Mouse (Mus musculus) kidney, postnatal 36 days (tissue): ENCODE results near the gene Hopx.

Source experiments
- DNase-seq, 2 experiments: peaks; one replicate each; pipeline ENCODE4 v3.0.0; 2021 to 2022; ENCODE audit warnings: mixed read lengths in 2 of 2

The Hopx gene

DNA sequence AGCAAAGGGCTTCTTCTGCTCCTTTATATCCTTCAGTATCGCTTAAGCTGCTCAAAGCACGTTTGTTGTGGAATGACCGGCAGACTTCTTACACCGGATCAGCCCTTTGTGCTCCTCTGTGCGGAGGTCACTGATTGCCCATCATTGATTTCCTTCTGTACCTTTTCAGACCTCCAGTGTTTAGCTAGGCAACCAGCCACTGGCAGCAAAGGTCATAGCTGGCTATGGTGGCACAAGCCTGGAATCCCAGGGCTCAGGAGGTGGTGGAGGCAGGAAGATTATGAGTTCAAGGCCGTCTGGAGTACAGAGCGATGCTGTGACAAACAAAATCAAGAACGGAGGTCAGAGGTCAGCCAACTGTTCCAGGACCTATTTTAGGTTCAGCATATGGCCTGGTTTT, 17.0 kb upstream of the Hopx start:
- peak in 1 of 2 experiments; percentile 23 for DNase-seq

DNA sequence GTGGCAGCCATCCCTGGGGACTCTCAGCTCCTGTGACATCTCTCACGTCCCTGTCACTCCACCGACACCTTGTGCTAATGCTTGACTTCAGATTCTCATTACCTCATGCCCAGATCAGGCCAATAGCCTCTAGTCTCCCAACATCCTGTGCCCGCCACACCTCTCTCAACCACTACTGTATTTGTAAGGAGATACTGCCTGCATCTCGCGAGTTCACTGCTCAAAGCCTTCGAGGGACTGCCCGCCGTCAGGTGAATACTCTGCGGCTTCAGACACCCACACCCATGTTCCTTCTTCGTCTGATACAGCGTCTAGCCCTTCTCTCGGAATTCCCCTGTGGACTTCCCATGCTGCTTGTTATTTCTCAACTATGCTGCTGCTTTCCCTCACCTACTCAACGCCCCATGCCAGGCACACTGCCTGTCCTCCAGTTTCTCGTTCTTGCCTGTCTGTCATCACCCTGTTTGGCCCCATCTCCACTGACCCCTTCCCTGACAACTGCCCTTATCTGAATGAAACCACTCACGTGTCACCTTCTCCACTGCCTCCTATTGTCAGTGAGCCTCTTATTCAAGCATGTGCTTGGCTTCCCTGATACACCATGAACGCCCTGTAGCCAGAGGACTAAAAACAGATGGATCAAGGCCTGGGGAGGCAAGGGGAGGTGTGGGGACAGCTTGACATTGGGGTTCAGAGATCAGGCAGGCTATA, 15.5 kb upstream of the Hopx start:
- no peak for DNase-seq

DNA sequence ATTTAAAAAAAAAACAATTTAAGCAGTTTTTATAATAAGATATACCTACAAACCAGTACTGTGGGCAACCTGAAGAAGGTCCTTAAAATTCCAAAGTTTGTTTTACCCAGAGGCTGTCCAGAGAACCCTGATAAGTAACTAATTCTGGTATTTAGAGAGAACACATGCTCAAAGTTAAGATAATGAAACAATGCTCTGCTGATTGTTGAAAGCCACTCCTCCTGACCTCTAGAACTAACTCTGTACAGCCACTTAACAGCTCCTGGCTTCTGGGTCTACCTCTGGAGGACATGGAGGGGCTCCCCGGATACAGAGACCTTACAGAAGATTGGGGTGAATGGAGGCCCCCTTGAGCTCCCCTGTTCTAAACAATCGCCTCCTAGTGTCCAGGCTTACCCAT, 15.0 kb upstream of the Hopx start:
- DNase-seq = no peak

DNA sequence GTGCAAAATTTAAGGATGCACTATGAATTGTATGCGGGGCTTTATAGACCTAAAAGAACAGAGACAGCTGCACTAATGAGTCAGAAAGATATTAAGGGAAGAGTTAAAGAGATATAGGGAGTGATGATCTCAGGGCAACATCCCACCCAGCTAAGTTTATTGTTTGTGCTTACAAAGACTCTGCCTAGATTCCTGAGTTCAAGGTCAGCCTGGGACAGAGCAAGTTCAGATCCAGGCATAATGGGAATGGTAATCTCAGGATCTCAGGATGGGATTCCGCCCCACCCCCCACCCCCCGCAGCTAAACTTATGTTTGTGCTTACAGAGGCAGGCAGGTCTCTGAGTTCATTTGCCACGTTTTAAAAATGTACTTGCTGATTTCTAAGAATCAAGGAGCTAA, 13.9 kb upstream of the Hopx start:
- DNase-seq = no peak

DNA sequence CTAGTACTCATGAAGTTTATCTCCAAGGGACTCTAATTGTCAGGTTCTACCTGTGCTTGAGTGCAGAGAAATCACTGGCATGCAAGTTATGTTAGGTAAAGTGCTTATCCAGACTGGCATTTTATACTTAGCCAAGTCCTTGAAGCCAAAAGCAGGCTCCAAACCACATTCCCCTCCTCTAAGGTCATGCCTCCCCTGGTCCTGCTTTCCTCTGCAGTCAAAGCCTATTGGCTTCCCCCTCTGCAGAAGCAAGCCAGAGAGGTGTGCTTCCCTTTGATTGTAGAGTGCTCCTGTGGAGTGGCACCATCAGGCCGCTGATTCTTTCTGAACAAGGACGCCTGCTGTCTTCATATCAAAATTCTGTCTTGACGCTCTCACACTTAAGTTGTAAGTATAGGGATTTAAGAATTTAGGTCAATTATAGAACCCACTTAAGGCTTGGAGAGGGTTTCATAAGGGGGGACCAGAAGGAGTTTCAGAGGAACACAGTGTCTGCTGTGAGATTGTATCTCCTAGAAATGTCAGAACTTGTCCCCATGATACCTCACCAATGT, 11.6 kb upstream of the Hopx start:
- no peak for DNase-seq

DNA sequence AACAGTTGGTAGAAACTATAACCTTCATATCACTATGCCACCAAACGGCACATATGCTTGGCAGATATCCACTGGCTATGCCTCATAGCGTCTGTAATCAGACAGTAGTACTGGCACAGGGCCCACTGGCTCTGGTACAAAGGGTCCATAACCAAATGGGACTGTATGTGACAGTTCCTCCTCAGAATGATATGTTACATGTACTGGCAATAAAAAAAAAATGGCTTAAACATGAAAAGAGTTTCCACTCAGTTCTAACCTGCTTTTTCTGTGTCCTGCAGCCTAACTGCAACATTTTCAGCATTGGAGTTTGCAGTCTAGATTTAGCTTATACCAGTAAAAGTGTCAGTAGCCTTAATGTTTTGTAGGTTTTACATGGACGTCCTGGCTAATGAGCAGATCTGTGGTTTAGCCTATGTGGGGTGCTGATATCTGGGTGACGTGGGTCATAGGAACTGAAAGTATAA, 9.9 kb upstream of the Hopx start:
- peak in 1 of 2 experiments; percentile 37 for DNase-seq

DNA sequence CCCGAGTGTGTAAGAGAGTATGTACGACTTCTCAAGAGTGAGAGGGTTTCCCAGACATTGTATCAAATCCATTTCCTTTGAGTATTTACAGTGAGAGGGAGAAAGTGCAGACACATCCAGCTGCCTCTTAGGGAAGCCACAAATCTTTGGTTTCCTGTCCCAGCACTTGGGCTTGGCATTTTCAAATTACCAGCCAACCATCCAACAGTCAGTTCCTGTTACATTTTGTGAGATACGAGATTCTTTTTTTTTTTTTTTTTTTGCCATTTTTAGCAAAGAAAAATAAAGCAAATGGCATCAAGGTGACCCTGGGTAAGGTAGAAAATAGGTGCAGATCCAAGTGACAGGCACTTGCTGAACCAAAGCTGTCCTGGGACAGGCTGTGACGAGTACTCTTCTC, 9.2 kb upstream of the Hopx start:
- no peak for DNase-seq

DNA sequence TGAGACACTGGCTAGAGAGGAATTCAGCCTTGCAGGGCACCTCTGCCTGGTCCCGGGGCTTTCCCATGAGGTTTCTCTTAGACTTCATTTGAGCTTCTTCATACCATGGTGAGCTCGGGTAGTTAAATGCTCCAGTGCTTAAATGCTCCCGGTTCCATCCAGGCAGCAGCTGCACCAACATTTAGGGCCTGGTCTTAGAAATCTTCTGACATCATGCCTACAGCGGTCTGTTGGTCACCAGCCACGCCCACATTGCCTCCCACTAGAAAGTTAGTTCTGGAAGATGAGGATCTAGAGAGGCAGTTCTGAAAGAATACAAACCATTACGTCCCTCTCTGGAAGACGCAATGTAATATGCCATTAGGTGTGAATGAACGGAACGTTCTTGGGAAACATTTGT, 8.7 kb upstream of the Hopx start:
- DNase-seq = no peak

DNA sequence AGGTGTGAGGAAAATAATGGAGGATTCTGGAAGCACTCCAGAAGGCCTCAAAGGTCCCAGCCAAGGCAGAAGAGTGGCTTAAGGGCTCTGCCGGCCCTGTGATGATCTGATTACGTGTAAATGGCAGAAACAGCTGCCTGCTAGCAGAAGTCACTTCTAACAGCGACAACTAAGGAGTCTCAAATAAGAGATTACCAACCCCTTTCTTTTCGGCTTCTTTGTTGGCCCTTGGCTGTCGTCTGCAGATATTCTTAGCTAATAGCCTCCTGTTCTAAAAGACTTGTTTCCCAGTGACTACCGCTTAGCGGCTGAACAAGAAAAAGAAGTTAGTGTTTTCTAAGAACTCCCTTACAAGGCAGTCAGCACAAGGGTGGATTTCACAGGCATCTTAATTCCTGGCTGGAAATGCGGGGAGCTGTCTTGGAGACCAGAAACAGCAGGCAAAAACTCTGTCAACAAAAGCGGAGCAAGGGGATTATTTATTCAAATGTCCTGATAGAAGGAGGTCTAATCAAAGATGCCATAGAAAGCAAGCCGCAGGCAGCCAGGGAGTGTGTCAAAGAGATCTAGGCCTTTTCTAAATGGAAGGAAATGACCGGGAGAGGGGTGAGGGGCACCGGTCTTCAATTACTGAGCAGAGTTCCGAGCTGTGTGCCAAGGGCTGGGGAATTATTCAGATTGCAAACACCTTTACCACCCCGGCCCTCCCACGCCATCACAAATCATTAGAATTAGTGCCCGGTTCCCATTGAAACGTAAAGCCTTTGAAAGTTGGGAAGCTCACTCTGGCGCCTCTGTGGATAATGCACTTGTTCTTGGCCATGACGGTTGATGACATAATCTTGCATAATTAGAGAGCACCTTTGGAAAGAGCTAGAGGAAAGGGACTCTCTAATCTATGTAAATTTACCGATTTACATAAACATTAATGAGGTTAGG, 7.6 kb upstream of the Hopx start:
- no peak for DNase-seq

DNA sequence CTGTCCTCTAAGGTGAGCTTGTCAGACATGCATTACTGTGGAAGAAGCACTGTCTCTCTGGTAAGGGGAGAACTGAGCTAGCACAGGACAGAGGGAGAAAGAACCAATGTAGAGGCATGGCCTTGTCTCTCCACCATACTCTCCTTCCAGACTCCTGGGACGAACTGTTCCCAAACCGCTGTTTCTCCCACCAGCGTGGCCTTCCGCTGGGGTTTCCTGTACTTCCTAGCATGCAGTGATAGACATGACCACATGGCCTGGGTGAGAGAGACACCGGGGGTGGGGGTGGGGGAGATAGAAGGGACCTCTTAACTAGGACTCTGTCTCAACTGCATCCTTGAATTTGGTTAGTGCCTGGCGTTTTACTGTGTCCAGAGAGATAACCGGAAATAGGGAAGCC, 5.8 kb upstream of the Hopx start:
- no peak for DNase-seq

DNA sequence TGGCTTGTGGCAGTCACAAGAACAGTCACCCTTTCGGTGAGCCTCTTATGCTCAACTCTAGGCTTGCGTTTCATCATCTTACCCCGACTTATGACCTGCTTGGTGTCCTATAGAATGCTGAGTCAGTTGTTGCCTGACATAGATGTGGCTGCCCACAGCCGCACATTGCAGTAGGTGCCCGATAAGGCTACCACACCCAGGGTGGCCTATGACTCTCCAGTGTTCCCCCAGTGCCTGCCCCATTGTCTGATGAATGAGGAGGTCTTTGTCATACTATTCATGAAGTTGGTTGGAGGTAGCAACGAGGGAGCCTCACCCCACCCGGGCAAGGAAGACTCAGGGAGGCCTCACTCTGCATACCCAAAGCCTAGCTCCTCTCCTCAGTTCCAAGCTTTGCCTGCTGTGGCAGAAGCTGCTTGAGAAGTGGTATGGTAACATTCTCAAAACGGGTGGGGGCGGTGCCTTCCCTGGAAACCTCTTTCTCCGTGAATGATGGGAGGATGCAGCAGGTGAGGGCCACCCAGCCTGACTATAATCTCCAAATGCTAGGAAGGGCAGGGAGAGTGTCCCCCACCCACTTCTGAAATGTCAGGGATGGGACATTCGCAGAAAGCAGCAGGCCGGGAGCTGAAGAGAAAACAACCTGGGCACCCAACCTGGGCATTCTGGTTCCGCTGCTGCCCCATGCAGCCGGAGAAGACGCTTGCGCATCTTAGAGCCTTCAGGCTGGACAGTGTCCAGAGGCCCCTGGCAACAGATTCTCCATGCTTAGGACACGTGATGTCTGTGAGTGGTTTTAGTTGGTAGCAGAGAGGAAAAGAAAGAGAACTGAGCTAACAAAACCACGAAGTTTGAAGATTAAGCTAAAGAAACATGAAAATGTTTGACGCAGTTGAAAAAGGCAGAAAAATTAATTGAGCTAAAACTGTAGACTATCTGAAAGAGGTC, 4.8 kb upstream of the Hopx start:
- no peak for DNase-seq

DNA sequence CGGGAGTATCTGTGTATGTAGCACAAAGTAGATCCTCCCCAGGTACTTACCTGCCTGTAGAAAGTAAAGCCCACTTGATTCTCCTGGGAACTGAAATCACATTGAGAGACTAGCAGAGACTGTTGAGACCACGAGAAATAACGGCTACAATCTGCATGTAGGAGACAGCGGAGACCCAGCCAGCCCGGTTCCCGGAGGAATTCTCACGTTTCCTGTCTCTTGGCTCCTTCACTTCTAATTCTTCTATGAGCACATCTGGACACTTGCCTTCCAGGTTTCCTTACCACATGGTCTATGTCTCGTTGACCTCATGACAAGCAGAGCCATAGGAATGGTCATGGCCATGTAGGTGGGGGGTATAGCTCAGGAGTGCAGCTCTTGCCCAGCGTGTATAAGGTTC, 811 bp upstream of the Hopx start:
- no peak for DNase-seq

DNA sequence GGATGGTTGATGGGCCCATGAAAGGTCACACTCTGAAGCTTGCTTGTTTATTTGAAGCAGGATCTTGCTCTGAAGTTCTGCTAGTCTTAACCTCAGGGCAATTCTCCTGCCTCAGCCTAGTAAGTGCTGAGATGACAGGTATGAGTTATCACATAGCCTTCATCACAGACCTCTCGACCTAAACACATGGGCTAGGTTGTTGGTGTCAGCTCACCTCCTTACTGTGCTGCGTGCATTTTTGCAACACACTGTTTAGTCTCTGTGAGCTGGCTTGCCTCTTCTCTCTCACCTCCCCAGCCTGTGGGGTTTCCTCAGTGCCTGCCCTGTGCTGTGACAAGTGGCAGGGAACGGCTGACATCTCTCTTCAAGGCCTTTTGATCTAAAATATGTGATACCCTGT, 1.1 kb downstream of the Hopx start:
- no peak for DNase-seq

DNA sequence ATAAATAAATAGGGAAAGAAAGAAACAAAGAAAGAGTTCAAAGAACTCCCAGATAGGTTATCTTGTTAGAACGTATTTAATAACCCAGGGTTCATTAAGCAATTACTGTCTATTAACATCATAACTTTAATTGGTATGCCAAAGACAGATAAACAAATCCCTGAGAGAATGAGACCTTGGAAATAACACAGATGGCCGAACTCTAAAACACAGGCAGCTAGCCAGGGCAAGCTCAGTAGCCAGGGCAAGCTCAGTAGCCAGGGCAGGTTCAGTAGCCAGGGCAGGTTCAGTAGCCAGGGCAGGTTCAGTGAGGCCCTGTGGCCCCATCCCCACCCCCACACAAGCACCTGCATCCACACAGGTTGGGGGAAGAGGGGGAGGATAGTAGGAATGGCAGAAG, 2.9 kb downstream of the Hopx start:
- peak in 1 of 2 experiments; percentile 38 for DNase-seq

DNA sequence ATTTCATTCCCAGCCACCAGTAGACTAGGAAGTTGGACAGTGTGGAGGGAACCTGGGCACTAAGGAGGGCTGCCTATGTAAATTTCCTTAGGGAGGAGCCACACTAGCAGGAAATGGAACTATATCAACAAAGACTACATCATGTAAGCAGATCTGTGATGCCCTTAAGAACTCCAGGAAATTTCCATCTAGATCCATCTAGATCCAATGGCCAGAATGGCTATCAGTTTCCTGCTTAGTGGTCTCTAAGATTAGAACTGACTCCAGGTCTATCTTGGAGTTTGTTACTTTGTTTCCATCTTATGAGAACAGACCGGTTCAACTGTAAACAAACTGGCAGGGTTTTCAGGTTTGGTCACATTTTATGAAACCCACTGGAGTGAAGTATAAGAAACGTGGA, 5.1 kb downstream of the Hopx start:
- no peak for DNase-seq

DNA sequence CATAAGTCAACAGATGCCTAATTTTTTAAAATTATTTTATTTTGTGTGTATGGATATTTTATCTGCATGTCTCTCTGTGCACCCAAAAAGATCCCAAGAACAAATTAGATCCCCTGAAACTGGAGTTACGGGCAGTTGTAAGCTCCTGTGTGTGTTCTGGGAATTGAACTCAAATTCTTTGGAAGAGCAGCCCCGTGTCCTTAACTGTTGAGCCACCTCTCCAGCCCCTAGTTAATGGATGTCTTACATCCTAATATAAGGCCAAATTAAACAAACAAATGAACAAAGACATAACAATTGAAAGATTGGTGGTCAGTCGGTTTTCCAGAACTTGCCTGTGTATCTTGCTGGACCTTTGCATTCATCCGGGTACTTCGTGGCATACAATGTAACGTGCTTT, 6.1 kb downstream of the Hopx start:
- no peak for DNase-seq

DNA sequence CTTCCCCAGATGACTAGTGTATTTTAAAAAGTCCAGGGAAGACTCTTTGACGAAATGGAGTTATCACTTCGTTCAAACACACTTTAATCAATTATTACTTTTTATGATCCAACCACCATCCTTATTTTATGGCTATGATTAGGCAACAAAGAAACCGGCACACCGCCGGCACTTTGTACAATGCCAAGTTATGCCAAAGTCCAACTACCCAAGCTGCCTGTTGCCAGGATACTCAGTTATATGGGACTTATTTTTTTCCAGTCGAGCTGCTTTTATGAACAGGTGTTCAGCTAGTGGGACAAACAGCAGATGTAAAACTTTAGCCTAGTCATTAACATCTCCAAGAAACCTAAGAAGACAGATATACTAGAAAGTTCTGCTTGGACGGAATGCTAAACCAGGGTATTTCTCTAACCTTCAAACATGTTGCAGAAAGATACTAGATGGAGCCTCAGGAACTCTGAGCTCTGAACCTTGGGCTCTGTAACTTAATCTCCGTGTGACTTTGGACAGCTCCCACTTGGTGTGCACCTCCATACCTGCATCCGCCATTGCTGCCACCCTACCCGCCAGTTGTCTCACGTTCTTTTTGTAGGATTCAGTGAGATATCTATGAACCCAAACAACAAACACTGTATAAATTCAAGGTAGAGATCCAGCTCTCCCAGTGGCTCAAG, 7.6 kb downstream of the Hopx start:
- DNase-seq = no peak

DNA sequence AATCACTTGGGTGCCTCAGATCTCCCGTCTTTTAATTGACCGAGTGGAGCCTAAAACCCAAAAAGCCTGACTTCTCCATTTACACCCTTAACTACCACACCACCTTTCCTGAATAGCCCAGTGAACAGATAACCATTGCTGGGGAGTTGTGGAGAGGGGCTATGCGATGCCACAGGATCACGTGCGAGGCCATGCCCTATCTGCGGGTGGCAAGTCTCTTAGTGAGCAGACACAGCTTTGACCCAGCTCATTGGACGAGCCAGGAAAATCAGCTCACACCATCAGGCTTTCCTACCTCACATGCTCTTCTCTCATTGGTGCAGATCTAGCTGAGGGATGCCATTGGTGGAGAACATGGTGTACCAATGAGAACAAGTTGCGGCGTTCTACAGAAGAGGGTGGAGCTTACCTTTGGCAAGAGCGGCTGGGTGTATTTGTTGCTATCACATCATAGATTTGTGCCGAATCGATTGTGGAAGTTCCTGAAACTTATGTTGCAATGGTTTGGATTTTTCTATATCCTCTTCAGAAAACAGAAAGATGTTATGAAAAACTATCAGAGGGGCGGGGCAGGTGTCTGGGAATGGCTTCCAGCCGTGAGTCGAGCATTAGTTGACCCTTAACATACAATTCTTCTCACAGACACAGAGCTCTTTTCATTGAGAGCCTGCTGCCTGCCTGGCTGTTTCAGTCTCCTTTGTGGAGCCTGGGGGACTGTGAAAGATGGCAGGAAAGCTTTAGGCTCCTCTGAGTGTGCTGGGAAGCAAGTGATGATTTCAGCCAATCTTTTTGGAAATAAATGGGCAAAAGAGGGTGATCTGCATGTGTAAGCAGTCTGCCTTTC, 12.2 kb downstream of the Hopx start:
- no peak for DNase-seq

DNA sequence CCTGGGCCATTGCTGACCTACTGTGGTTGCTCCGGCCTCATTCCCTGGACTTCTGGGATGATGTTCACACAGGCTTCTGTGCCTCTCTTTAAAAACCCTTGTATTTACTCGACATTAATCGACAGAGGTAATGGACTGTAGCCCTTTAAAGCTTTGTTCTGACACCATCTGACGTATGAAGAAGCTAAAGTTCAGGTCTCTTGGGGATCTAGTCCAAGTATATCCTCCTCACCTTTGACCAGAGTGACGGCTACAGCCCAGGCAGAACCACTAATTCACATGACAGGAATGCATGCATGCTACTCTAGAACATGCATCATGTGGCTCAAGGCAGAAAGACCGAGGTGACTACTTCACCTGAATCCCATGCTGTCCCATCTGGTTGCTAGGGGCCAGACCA, 14.2 kb downstream of the Hopx start:
- no peak for DNase-seq

DNA sequence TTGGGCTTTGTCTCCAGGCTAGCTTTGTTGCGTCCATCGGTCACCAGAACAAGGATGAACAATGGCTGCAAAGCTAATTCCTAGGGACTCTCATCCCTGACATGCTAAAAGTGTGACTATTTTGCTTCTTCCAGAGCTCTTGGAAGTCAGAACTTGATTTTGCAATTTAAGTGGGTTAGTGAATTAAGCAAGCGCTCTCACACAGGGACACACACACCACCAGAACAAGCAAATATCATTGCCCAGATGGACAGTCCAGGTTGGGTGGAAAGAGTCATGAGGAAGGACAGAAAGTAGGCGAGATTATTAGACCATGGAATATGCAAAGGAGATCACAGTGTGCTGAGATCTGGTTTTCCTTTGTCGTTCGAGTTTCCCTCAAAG, 14.9 kb downstream of the Hopx start:
- DNase-seq = no peak

DNA sequence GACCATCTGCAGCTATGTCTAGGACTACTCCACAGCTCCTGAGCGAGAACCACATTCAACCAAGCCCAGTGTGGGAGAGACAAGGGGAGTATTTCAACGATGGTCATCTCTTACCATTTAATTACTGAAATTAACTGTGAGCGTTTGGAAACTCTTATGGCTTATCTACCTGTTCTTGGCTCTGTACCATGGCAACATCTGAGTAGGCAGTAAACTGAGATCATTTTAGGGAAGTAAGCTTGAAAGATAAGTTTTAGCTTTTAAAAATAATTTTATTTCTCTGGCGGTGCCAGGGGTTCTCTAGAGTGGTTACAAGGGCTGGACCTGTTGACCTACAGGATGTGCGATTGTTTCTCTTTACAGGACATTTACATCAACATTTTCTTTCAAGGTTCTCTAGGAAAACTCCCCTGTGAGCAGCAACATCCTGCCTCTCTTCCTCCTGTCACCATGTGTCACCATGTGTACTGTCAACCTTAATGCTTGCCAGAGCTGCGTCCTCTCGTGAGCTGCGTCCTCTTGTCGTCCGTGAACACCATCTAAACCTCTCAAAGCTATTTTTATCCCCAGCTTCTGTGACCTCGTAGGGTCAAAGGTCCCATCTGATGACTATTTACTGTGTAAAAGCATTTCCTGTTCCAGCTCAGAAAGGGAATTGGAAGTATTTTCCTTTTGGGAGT, 15.5 kb downstream of the Hopx start:
- peak; percentile 52 to 56 for DNase-seq
